Mouse (Mus musculus) lung, embryonic 14.5 days (tissue): Measurements from ENCODE around the gene Fam213a. TPM values are rescaled to one million over a fixed set of nuclear protein-coding genes. Genes with fewer than 3 reads are reported as not detected.

Experiments used
- ATAC-seq: fragments of 200-750 bp; cut with Nextera tagmentation; 2 replicates; pipeline ENCODE4 v1.8.0; 2017; ENCODE audit warnings: mild to moderate bottlenecking, moderate TSS enrichment, moderate library complexity; ENCODE audit not compliant: insufficient read depth
- DNase-seq: peaks from one replicate; pipeline ENCODE4 v3.0.0-alpha.2; 2015
- H3K27ac ChIP-seq: fragments of 300-500 bp; sonication (generic); 2 replicates; pipeline ENCODE4 v1.5.1; 2014; ENCODE audit warnings: low read depth, mild to moderate bottlenecking, moderate library complexity
- H3K27me3 ChIP-seq: fragments of 300-500 bp; sonication (generic); 2 replicates; pipeline ENCODE4 v1.6.1; 2014; ENCODE audit warnings: low read length, control low read depth; ENCODE audit not compliant: insufficient read depth
- H3K36me3 ChIP-seq: fragments of 300-500 bp; sonication (generic); 2 replicates; pipeline ENCODE4 v1.6.1; 2014; ENCODE audit warnings: control low read depth; ENCODE audit not compliant: insufficient read depth
- H3K4me1 ChIP-seq: fragments of 300-500 bp; sonication (generic); 2 replicates; pipeline ENCODE4 v1.6.1; 2014; ENCODE audit warnings: antibody characterized with exemption, control low read depth; ENCODE audit not compliant: insufficient read depth
- H3K4me2 ChIP-seq: fragments of 300-500 bp; sonication (generic); 2 replicates; pipeline ENCODE4 v1.6.1; 2014; ENCODE audit warnings: mild to moderate bottlenecking
- H3K4me3 ChIP-seq: fragments of 300-500 bp; sonication (generic); 2 replicates; pipeline ENCODE4 v1.5.1; 2014; ENCODE audit warnings: low read depth, low read length
- H3K9ac ChIP-seq: fragments of 300-500 bp; sonication (generic); 2 replicates; pipeline ENCODE4 v1.6.1; 2014
- H3K9me3 ChIP-seq: fragments of 300-500 bp; sonication (generic); 2 replicates; pipeline ENCODE4 v1.6.1; 2016; ENCODE audit warnings: low read depth, low read length, control low read depth
- CTCF ChIP-seq: IDR thresholded peaks from 2 replicates; pipeline ENCODE4 v1.5.1; 2016; ENCODE audit warnings: antibody characterized with exemption, low read depth
- WGBS: fragments of 180-500 bp; shearing (Covaris S2); extraction: QIAGEN DNeasy Blood & Tissue Kit; methylation state at CpG from one replicate; pipeline ENCODE4 v1.1.7; 2014; 5-methylcytosine and 5-hydroxymethylcytosine counted together
- polyA plus RNA-seq: library from polyadenylated mRNA; unstranded; fragments of >200 nt; fragmentation: Nextera tagmentation; extraction: Ambion mirVana; gene quantifications from 2 replicates; pipeline ENCODE4 v1.2.1, GENCODE M21; 2014

Fam213a gene
- polyA plus RNA-seq, 1 experiment from 2014 or later = 167 TPM

DNA sequence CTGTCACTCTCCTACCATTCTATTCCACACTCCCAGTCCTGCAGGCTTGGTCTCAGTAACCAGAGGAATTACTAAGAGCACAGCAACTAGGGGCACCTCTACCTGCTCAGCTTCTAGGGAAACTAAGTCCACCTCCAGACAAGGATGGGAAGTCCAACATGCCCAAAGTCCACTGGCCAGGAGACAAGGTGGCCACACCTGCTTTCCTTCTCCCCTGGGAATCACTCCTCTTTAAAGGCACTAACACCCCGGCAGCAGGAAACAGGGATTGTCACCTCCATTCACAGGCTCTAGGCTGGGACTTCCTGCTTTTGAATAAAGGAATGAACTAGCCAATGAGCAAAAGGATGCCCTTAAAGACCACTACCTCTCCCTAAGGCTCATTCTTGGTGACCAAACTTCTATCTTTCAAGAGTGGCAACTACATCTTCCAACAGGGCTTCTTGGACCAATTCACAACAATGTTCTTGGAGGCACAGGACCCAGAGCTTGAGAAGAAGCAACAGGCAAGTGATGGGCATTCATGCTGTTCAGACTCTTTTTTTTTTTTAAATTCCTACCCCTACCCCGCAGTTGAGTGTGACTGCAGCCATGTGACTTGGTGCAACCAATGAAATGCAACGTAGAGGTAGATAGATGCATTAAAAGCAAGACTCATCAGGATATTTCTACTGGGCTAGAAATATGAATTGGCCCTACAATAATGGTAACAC lies 49.9 kb downstream of the Fam213a start:
- no peaks in the 10 kb centered on the region for H3K9me3 ChIP-seq
- H3K4me3 ChIP-seq = no peak overlapping the region
- WGBS = 54% methylated on average over 3 of the region's 3 CpGs
- no peak overlapping the region for H3K9ac ChIP-seq
- no peaks in the 10 kb centered on the region for H3K36me3 ChIP-seq
- H3K4me1 ChIP-seq = peaks cover 41% of the 10 kb centered on the region
- peak overlapping the region; percentile 88 for H3K4me2 ChIP-seq
- ATAC-seq (no peak), DNase-seq (no peak)
- H3K27me3 ChIP-seq = no peaks in the 10 kb centered on the region
- no peak overlapping the region; the same call in 1 of the 2 replicates for H3K27ac ChIP-seq
- no peak for TF ChIP-seq CTCF

DNA sequence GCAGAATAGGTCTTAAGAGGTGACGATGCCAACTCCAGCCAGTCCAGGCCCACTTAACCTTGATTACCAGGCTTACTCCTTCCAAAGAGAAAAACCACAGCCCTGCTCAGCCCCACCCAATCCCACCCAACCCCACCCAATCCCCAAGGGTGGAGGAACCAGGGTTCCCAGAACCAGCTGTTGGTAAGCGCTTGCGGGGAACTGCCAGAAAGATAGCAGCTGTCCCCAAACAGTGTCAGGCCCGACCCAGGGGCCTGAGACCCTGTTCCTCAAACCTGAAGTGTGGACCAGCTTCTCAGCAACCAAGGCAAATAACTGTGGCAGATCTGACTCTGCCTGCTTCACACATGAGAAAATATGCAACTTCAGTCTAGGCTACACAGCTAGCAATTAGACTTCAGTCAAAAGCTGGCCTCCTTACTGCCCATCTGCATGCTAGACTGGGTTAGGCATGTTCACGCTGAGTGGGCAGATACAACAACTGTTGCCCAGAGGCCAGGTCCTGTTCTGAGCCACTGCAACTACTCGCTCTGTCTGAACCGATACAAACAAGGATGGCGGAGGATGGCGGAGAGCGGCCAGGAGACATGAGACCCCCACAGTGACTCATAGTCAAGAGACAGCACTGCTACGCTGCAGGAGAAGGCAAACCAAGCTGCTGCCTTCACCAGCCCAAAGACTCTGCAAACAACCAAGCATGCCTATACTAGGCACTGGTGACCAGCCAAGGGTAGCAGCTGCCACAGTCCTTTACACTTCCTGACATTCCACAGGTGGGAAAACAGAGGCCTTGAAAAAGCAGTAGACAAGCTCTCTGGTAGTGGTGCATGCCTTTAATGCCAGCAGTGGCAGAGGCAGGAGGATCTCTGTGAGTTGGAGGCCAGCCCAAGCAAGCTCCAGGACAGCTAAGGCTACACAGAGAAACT lies 51.0 kb downstream of the Fam213a start:
- Histone ChIP-seq H3K27ac (0 out of 2 replicates have a peak overlapping the region, but pooled peaks have one; percentile 28), H3K9me3 (no peaks in the 10 kb centered on the region), H3K4me3 (no peak overlapping the region), H3K36me3 (no peaks in the 10 kb centered on the region), H3K4me2 (peak overlapping the region; percentile 5; the same call in 1 of the 2 replicates), H3K27me3 (no peaks in the 10 kb centered on the region), H3K4me1 (peaks cover 51% of the 10 kb centered on the region), H3K9ac (no peak overlapping the region)
- no peak for TF ChIP-seq CTCF
- ATAC-seq = no peak
- WGBS = 77% methylated on average over 11 of the region's 11 CpGs
- DNase-seq = no peak

DNA sequence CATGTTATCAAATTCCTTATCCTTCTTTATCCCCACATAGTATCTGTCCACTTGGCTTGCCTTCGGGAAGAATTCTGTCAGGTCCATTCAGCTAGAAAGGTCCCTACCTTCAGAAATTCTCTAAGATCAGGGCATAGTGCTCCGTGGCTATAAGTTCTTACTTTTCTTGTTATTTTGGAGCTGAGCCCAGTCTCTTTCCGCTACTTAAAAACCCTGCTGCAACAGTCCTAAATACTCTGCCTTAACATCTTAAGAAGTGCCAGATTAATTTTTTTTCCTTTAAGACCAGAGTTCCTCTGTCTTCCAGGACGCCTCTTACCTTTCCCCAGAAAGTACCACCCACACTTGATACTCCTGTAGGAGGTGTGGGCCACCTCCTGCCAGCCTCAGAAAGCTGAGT lies 53.4 kb downstream of the Fam213a start:
- no peak for TF ChIP-seq CTCF
- WGBS = 24% methylated on average over 4 of the region's 4 CpGs
- peak overlapping the region; percentile 86; the same call in 1 of the 2 replicates for H3K27ac ChIP-seq
- H3K36me3 ChIP-seq = no peaks in the 10 kb centered on the region
- H3K4me1 ChIP-seq = peaks cover 70% of the 10 kb centered on the region
- ATAC-seq (no peak), DNase-seq (peak; percentile 50)
- no peaks in the 10 kb centered on the region for H3K9me3 ChIP-seq
- no peak overlapping the region for H3K9ac ChIP-seq
- no peak overlapping the region for H3K4me3 ChIP-seq
- no peaks in the 10 kb centered on the region for H3K27me3 ChIP-seq
- H3K4me2 ChIP-seq = peak overlapping the region; percentile 37; the same call in 1 of the 2 replicates

DNA sequence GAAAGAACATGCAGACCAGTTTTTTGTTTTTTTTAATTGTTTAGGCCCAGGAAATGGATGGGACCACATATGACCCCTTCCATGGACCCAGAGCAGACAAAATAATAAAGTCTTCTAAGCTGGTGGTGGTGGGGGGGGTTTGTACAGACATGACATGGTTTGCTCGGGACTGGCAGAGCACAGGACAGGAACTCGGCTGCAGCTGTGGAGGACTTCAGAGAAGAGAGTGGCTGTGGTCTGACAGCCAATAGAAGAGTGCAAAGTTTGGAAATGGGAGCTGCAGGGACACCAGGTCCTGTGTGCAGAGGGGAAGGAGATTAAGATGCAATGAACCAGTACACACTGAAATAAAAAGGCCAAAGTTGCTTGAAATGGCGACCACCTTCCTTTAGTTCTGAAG lies 54.0 kb downstream of the Fam213a start:
- peak overlapping the region; percentile 37 for H3K4me2 ChIP-seq
- H3K27me3 ChIP-seq = no peaks in the 10 kb centered on the region
- H3K4me3 ChIP-seq = no peak overlapping the region
- H3K27ac ChIP-seq = peak overlapping the region; percentile 86
- WGBS = 27% methylated on average over 3 of the region's 3 CpGs
- H3K9me3 ChIP-seq = no peaks in the 10 kb centered on the region
- H3K36me3 ChIP-seq = no peaks in the 10 kb centered on the region
- no peak for TF ChIP-seq CTCF
- peaks cover 67% of the 10 kb centered on the region for H3K4me1 ChIP-seq
- no peak for ATAC-seq
- DNase-seq = peak; percentile 26
- no peak overlapping the region for H3K9ac ChIP-seq

DNA sequence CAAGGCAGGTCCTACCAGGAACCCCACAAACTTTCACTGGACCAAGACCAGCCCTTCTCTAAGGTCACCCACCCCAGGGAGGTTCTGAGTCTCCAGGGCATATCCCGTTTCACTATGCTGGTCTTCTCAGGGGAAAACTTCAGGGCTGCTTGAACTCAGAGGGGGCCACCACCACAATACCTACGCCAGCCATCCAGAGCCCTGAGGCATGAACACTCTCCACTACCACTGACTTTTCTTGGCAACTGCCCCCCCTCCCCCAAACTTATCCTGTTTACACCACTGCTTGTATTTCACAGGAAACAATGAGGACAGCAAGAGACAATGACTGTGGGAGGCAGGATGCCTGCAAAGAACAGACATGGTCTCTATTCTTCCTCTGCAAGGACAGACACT lies 54.6 kb downstream of the Fam213a start:
- 52% methylated on average over 2 of the region's 2 CpGs for WGBS
- Histone ChIP-seq H3K4me2 (peak overlapping the region; percentile 37), H3K27me3 (no peaks in the 10 kb centered on the region), H3K4me3 (no peak overlapping the region), H3K4me1 (peaks cover 65% of the 10 kb centered on the region), H3K9me3 (no peaks in the 10 kb centered on the region), H3K27ac (peak overlapping the region; percentile 86), H3K9ac (peak overlapping the region; percentile 16; the same call in 1 of the 2 replicates), H3K36me3 (no peaks in the 10 kb centered on the region)
- TF ChIP-seq CTCF = no peak
- ATAC-seq = peak; percentile 14; the same call in 1 of the 2 replicates
- peak; percentile 36 for DNase-seq

DNA sequence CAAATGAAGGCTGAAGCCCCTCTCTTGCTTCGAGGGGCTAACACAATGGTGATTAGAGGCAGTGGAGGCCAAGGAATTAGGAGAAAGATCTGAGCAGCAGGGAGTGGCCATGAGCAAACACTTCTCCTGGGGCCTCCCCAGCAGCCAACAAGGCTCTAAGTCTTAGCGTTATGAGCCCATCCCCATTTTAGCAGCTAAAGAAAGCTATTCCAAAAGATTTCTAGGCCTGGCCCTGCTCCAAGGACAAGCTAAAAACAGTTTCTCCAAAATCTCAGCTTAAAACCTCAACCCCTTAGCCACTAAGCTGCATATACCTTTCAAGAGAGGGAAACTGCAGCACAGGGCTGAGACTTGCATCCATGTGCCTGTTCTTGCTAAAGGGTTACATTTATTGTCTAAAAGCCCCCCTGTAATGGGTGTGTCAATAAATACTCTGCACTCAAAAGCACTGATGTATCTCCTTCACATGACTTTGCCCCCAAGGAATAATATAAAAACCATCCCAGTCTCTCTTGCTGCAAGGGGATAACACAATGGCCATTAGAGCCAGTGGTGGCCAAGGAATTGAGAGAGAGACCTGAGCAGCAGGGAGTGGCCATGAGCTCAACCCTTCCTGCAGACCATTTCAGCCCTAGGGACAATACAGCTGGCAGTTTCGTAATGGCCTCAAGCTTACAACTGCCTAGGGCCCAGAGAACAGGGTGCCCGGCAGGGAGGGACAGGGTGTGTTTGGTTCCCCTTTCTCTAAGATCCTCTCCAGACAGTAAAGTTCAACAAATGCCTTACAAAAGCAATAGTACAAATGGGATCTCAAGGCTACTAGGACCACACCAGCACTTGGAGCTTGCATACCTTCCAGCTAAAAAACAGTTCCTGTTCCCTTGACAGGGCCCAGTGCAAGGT lies 55.3 kb downstream of the Fam213a start:
- 21% methylated on average over 4 of the region's 4 CpGs for WGBS
- Histone ChIP-seq H3K9ac (peak overlapping the region; percentile 16; the same call in 1 of the 2 replicates), H3K4me3 (no peak overlapping the region), H3K9me3 (no peaks in the 10 kb centered on the region), H3K4me2 (peak overlapping the region; percentile 37), H3K36me3 (no peaks in the 10 kb centered on the region), H3K27ac (peak overlapping the region; percentile 86), H3K4me1 (peaks cover 62% of the 10 kb centered on the region), H3K27me3 (no peaks in the 10 kb centered on the region)
- ATAC-seq (no peak), DNase-seq (peak; percentile 58)
- no peak for TF ChIP-seq CTCF
